Mouse (Mus musculus) midbrain, embryonic 11.5 days (tissue): ENCODE measurements around the gene Fam92b. TPM values are rescaled to one million over a fixed set of nuclear protein-coding genes. Genes with fewer than 3 reads are reported as not detected.

Source experiments
- ATAC-seq: fragments of 200-750 bp; cut with Nextera tagmentation; 2 replicates; pipeline ENCODE4 v1.8.0; 2017; ENCODE audit warnings: moderate TSS enrichment, moderate library complexity; ENCODE audit not compliant: low FRiP score
- DNase-seq: peaks from one replicate; pipeline ENCODE4 v3.0.0; 2015; ENCODE audit warnings: low spot score; ENCODE audit errors: missing footprints
- H3K27ac ChIP-seq: fragments of 300-500 bp; sonication (generic); 2 replicates; pipeline ENCODE4 v1.5.1; 2014; ENCODE audit warnings: low read depth, low read length
- H3K27me3 ChIP-seq: fragments of 300-500 bp; sonication (generic); 2 replicates; pipeline ENCODE4 v1.6.1; 2014; ENCODE audit warnings: mild to moderate bottlenecking, low read length, moderate library complexity, mixed read lengths; ENCODE audit not compliant: control insufficient read depth, insufficient read depth
- H3K36me3 ChIP-seq: fragments of 300-500 bp; sonication (generic); 2 replicates; pipeline ENCODE4 v1.6.1; 2014; ENCODE audit warnings: mild to moderate bottlenecking, low read length, moderate library complexity, mixed read lengths; ENCODE audit not compliant: control insufficient read depth, insufficient read depth
- H3K4me1 ChIP-seq: fragments of 300-500 bp; sonication (generic); 2 replicates; pipeline ENCODE4 v1.6.1; 2014; ENCODE audit warnings: low read length; ENCODE audit not compliant: control insufficient read depth, insufficient read depth
- H3K4me2 ChIP-seq: fragments of 300-500 bp; sonication (generic); 2 replicates; pipeline ENCODE4 v1.6.1; 2014; ENCODE audit warnings: mild to moderate bottlenecking, moderate library complexity
- H3K4me3 ChIP-seq: fragments of 300-500 bp; sonication (generic); 2 replicates; pipeline ENCODE4 v1.5.1; 2014; ENCODE audit warnings: low read depth, low read length
- H3K9ac ChIP-seq: fragments of 300-500 bp; sonication (generic); 2 replicates; pipeline ENCODE4 v1.6.1; 2014; ENCODE audit warnings: low read length
- H3K9me3 ChIP-seq: fragments of 300-500 bp; sonication (generic); 2 replicates; pipeline ENCODE4 v1.6.1; 2016; ENCODE audit warnings: low read length; ENCODE audit not compliant: control insufficient read depth
- WGBS: fragments of 180-500 bp; shearing (Covaris S2); extraction: QIAGEN DNeasy Blood & Tissue Kit; methylation state at CpG from one replicate; pipeline ENCODE4 v1.1.7; 2014; 5-methylcytosine and 5-hydroxymethylcytosine counted together
- polyA plus RNA-seq: library from polyadenylated mRNA; unstranded; fragments of >200 nt; fragmentation: Nextera tagmentation; extraction: Ambion mirVana; gene quantifications from 2 replicates; pipeline ENCODE4 v1.2.1, GENCODE M21; 2014

Fam92b gene
- polyA plus RNA-seq: 2.4 and 3.4 TPM in 2 replicates

- Histone ChIP-seq H3K4me1 (peaks cover 37% of the 10 kb centered on the region), H3K9me3 (no peaks in the 10 kb centered on the region), H3K4me2 (peak within 1 kb of the TSS; percentile 43), H3K36me3 (no peaks in the 10 kb centered on the region), H3K9ac (peak within 1 kb of the TSS; percentile 36; the same call in 1 of the 2 replicates), H3K27ac (peak within 1 kb of the TSS; percentile 95), H3K4me3 (peak within 1 kb of the TSS; percentile 10), H3K27me3 (peaks cover 9% of the 10 kb centered on the region)
- peak; percentile 98 for DNase-seq
- 2% methylated on average over 24 of the region's 26 CpGs for WGBS
- ATAC-seq: peak; percentile 94
Observed at GRCm38 (mm10) chr8:120177318-120178123, at the start of gene Fam92b. Fam92b (minus strand) TSS chr8:120177466.

GRCm38 (mm10) chr8:120225421-120226151 is 48.3 kb upstream of the Fam92b start:
- H3K9me3 ChIP-seq: no peaks in the 10 kb centered on the region
- H3K4me1 ChIP-seq: peaks cover 56% of the 10 kb centered on the region
- H3K27ac ChIP-seq: 0 out of 2 replicates have a peak overlapping the region, but pooled peaks have one; percentile 36
- no peak overlapping the region for H3K4me3 ChIP-seq
- DNase-seq (no peak), ATAC-seq (0 out of 2 replicates have a peak, but pooled peaks have one; percentile 10)
- no peaks in the 10 kb centered on the region for H3K36me3 ChIP-seq
- peak overlapping the region; percentile 21; the same call in 1 of the 2 replicates for H3K9ac ChIP-seq
- H3K4me2 ChIP-seq: no peak overlapping the region
- WGBS: 31% methylated on average over 10 of the region's 10 CpGs
- peaks cover 13% of the 10 kb centered on the region for H3K27me3 ChIP-seq

GRCm38 (mm10) chr8:120224521-120225420 is 47.5 kb upstream of the Fam92b start:
- H3K4me1 ChIP-seq: peaks cover 48% of the 10 kb centered on the region
- no peak overlapping the region for H3K4me2 ChIP-seq
- 54% methylated on average over 10 of the region's 11 CpGs for WGBS
- ATAC-seq: no peak
- H3K9me3 ChIP-seq: no peaks in the 10 kb centered on the region
- peak overlapping the region; percentile 21; the same call in 1 of the 2 replicates for H3K9ac ChIP-seq
- DNase-seq: no peak
- H3K27ac ChIP-seq: 0 out of 2 replicates have a peak overlapping the region, but pooled peaks have one; percentile 36
- H3K27me3 ChIP-seq: peaks cover 7% of the 10 kb centered on the region
- H3K36me3 ChIP-seq: no peaks in the 10 kb centered on the region
- no peak overlapping the region for H3K4me3 ChIP-seq

- DNase-seq: no peak
- H3K4me1 ChIP-seq: peaks cover 39% of the 10 kb centered on the region
- H3K9ac ChIP-seq: 0 out of 2 replicates have a peak overlapping the region, but pooled peaks have one; percentile 9
- no peaks in the 10 kb centered on the region for H3K9me3 ChIP-seq
- no peak overlapping the region; the same call in 1 of the 2 replicates for H3K27ac ChIP-seq
- ATAC-seq: no peak
- 77% methylated on average over 11 of the region's 11 CpGs for WGBS
- no peak overlapping the region for H3K4me2 ChIP-seq
- no peaks in the 10 kb centered on the region for H3K36me3 ChIP-seq
- H3K4me3 ChIP-seq: no peak overlapping the region
- H3K27me3 ChIP-seq: no peaks in the 10 kb centered on the region
Observed at GRCm38 (mm10) chr8:120222548-120222947, 45.3 kb upstream of the Fam92b start.

GRCm38 (mm10) chr8:120216855-120217830 is 39.9 kb upstream of the Fam92b start:
- Histone ChIP-seq H3K27me3 (no peaks in the 10 kb centered on the region), H3K4me2 (no peak overlapping the region), H3K4me1 (peaks cover 25% of the 10 kb centered on the region), H3K27ac (peak overlapping the region; percentile 28; the same call in 1 of the 2 replicates), H3K36me3 (no peaks in the 10 kb centered on the region), H3K9ac (no peak overlapping the region), H3K9me3 (no peaks in the 10 kb centered on the region), H3K4me3 (no peak overlapping the region)
- DNase-seq (peak; percentile 91), ATAC-seq (peak; percentile 81)
- 22% methylated on average over 13 of the region's 13 CpGs for WGBS

- Histone ChIP-seq H3K27me3 (no peaks in the 10 kb centered on the region), H3K4me3 (no peak overlapping the region), H3K9me3 (no peaks in the 10 kb centered on the region), H3K9ac (no peak overlapping the region), H3K4me2 (no peak overlapping the region), H3K27ac (peak overlapping the region; percentile 41; the same call in 1 of the 2 replicates), H3K4me1 (peaks cover 34% of the 10 kb centered on the region), H3K36me3 (no peaks in the 10 kb centered on the region)
- DNase-seq (no peak), ATAC-seq (peak; percentile 51; the same call in 1 of the 2 replicates)
- WGBS: 39% methylated on average over 7 of the region's 7 CpGs
Observed at GRCm38 (mm10) chr8:120215416-120216141, 38.3 kb upstream of the Fam92b start.

- Histone ChIP-seq H3K27me3 (no peaks in the 10 kb centered on the region), H3K4me1 (peaks cover 36% of the 10 kb centered on the region), H3K36me3 (no peaks in the 10 kb centered on the region), H3K9ac (no peak overlapping the region), H3K27ac (no peak overlapping the region), H3K4me3 (no peak overlapping the region), H3K9me3 (no peaks in the 10 kb centered on the region), H3K4me2 (no peak overlapping the region)
- ATAC-seq: no peak
- 75% methylated on average over 5 of the region's 5 CpGs for WGBS
- DNase-seq: no peak
Observed at GRCm38 (mm10) chr8:120213939-120214338, 36.7 kb upstream of the Fam92b start.
